Mouse (Mus musculus): Measurements from ENCODE around the gene Ccdc114. TPM values are rescaled to one million over a fixed set of nuclear protein-coding genes. Genes with fewer than 3 reads are reported as not detected.

Gene Ccdc114
- total and polyA plus RNA-seq, 3 experiments: 0.07 to 0.22 TPM; not detected in 1

DNA sequence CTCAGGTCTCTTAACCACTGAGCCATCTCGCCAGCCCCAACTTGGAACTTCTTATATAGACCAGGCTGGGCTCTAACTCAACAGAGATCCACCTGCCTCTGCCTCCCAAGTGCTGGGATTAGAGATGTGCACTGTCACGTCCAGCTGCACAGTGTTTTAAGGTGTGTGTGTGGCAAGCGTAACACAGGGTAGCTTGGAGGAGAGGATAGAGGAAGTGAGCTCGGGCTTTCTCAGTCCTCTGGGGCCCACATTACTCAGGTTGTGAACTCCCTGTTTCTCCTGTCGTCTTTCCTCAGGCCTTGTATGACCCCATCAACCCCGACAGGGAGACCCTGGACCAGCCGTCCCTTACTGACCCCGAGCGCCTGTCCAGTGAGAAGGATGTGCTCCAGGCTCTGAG lies 17.2 kb upstream of the Ccdc114 start:
- H3K4me3 ChIP-seq (ENCODE audit: low read depth, low read length): no peak overlapping the region
- TF ChIP-seq GATA1 (IDR thresholded peaks at IDR 0.05; ENCODE audit: borderline replicate concordance, low read length): no peak
- TF ChIP-seq TAL1 (conservative IDR thresholded peaks at IDR 0.05; ENCODE audit: low read depth, low read length): no peak
- TF ChIP-seq GATA2 (IDR thresholded peaks at IDR 0.05; ENCODE audit: borderline replicate concordance, low read depth, low read length): no peak
- no peak for TF ChIP-seq POLR2AphosphoS5 (IDR thresholded peaks at IDR 0.05; ENCODE audit: insufficient replicate concordance, low read depth, low read length)
- no peak for TF ChIP-seq CTCF (IDR thresholded peaks at IDR 0.05; ENCODE audit: low read depth, low read length)
- H3K36me3 ChIP-seq (replicated peaks): peaks cover 61% of the 10 kb centered on the region
- 0 out of 2 replicates have a peak, but pooled peaks cover 4% of the 10 kb centered on the region for H3K9me3 ChIP-seq (replicated peaks)
- peaks cover 3% of the 10 kb centered on the region; the same call in 1 of the 2 replicates for H3K4me1 ChIP-seq (ENCODE audit: insufficient read depth, low read depth, low read length)
- no peaks in the 10 kb centered on the region for H3K27me3 ChIP-seq (ENCODE audit: insufficient read depth, low read length)
- ATAC-seq (ENCODE audit: extremely low read depth, insufficient number of reproducible peaks, low FRiP score, poor library complexity, severe bottlenecking) (no peak), DNase-seq (ENCODE audit: low spot score) (no peak)

DNA sequence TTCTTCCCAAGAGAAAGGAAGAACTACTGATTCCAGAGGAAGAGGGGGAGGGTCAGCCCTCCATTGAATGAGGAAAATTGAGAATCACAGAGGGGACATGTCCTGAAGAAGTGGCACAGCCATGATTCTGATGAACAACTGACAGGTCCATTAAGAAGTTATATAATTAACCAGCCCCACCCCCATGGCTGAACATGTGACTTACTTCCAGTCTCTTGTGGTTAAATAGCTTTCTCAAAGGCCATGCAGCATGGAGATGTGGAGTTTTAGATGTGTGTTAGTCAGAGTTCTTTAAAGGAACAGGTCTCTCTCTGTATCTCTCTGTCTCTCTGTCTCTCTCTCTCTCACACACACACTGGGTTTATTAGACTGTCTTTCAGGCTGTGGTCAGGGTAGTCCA lies 15.5 kb upstream of the Ccdc114 start:
- Histone ChIP-seq H3K4me3 (ENCODE audit: low read depth, low read length) (no peak overlapping the region), H3K36me3 (replicated peaks) (peaks cover 64% of the 10 kb centered on the region), H3K27me3 (ENCODE audit: insufficient read depth, low read length) (no peaks in the 10 kb centered on the region), H3K9me3 (replicated peaks) (0 out of 2 replicates have a peak, but pooled peaks cover 4% of the 10 kb centered on the region), H3K4me1 (ENCODE audit: insufficient read depth, low read depth, low read length) (no peaks in the 10 kb centered on the region)
- TF ChIP-seq CTCF (IDR thresholded peaks at IDR 0.05; ENCODE audit: low read depth, low read length) (no peak), TAL1 (conservative IDR thresholded peaks at IDR 0.05; ENCODE audit: low read depth, low read length) (no peak), GATA2 (IDR thresholded peaks at IDR 0.05; ENCODE audit: borderline replicate concordance, low read depth, low read length) (no peak), POLR2AphosphoS5 (IDR thresholded peaks at IDR 0.05; ENCODE audit: insufficient replicate concordance, low read depth, low read length) (no peak), GATA1 (IDR thresholded peaks at IDR 0.05; ENCODE audit: borderline replicate concordance, low read length) (no peak)
- DNase-seq (ENCODE audit: low spot score) (no peak), ATAC-seq (ENCODE audit: extremely low read depth, insufficient number of reproducible peaks, low FRiP score, poor library complexity, severe bottlenecking) (no peak)

- Histone ChIP-seq H3K4me1 (ENCODE audit: insufficient read depth, low read depth, low read length) (no peaks in the 10 kb centered on the region), H3K9me3 (replicated peaks) (no peaks in the 10 kb centered on the region), H3K36me3 (replicated peaks) (peaks cover 70% of the 10 kb centered on the region), H3K4me3 (ENCODE audit: low read depth, low read length) (no peak overlapping the region), H3K27me3 (ENCODE audit: insufficient read depth, low read length) (no peaks in the 10 kb centered on the region)
- no peak for TF ChIP-seq GATA1 (IDR thresholded peaks at IDR 0.05; ENCODE audit: borderline replicate concordance, low read length)
- no peak for TF ChIP-seq POLR2AphosphoS5 (IDR thresholded peaks at IDR 0.05; ENCODE audit: insufficient replicate concordance, low read depth, low read length)
- no peak for TF ChIP-seq CTCF (IDR thresholded peaks at IDR 0.05; ENCODE audit: low read depth, low read length)
- TF ChIP-seq GATA2 (IDR thresholded peaks at IDR 0.05; ENCODE audit: borderline replicate concordance, low read depth, low read length): no peak
- no peak for TF ChIP-seq TAL1 (conservative IDR thresholded peaks at IDR 0.05; ENCODE audit: low read depth, low read length)
- ATAC-seq (ENCODE audit: extremely low read depth, insufficient number of reproducible peaks, low FRiP score, poor library complexity, severe bottlenecking) (no peak), DNase-seq (ENCODE audit: low spot score) (no peak)
Observed at GRCm38 (mm10) chr7:45909145-45909544, 14.7 kb upstream of the Ccdc114 start.

DNA sequence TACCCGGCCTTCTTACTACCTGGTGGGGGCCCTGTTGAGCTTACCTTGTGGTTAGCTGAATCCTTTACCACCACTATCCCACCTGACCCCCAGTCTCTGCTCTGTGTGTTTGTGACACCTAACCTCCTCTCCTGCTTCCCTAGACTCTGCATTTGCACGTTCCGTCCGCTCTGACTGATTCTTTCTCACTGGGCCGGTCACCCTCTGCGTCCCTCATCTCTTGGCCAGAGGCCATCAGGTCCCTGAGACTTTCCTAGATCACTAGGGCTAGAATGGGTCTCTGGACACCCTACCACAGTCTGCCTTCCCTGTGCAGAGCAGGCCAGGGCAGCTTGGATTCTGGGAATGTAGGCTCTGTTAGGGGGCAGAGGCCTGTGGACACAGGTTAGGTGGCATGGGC lies 9.8 kb upstream of the Ccdc114 start:
- Histone ChIP-seq H3K36me3 (replicated peaks) (peaks cover 58% of the 10 kb centered on the region), H3K4me1 (ENCODE audit: insufficient read depth, low read depth, low read length) (no peaks in the 10 kb centered on the region), H3K4me3 (ENCODE audit: low read depth, low read length) (no peak overlapping the region), H3K27me3 (ENCODE audit: insufficient read depth, low read length) (peaks cover 1% of the 10 kb centered on the region; the same call in 1 of the 2 replicates), H3K9me3 (replicated peaks) (no peaks in the 10 kb centered on the region)
- ATAC-seq (ENCODE audit: extremely low read depth, insufficient number of reproducible peaks, low FRiP score, poor library complexity, severe bottlenecking): no peak
- no peak for DNase-seq (ENCODE audit: low spot score)
- TF ChIP-seq POLR2AphosphoS5 (IDR thresholded peaks at IDR 0.05; ENCODE audit: insufficient replicate concordance, low read depth, low read length): no peak
- TF ChIP-seq GATA1 (IDR thresholded peaks at IDR 0.05; ENCODE audit: borderline replicate concordance, low read length): no peak
- TF ChIP-seq CTCF (IDR thresholded peaks at IDR 0.05; ENCODE audit: low read depth, low read length): no peak

DNA sequence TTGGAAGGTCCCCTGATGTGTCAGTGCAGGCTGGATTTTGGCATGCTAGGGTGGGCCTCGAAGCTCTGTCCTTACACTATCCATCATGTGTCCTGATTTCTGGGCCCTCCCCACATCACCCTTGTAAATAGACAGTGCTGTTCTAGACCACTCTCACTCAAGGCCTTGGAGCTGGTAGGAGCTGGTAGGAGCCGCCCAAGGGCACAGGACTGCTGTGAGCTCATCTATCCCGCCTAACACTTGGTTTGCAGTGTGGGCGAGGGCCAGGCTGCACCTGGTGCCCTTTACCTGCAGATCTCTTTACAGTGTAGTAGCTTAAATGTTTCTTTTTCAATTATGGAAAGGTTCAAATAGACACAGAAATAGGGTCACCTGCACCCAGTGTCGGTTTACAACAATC lies 8.9 kb upstream of the Ccdc114 start:
- DNase-seq (ENCODE audit: low spot score) (no peak), ATAC-seq (ENCODE audit: extremely low read depth, insufficient number of reproducible peaks, low FRiP score, poor library complexity, severe bottlenecking) (no peak)
- Histone ChIP-seq H3K9me3 (replicated peaks) (no peaks in the 10 kb centered on the region), H3K4me3 (ENCODE audit: low read depth, low read length) (no peak overlapping the region), H3K4me1 (ENCODE audit: insufficient read depth, low read depth, low read length) (no peaks in the 10 kb centered on the region), H3K27me3 (ENCODE audit: insufficient read depth, low read length) (peaks cover 5% of the 10 kb centered on the region), H3K36me3 (replicated peaks) (peaks cover 48% of the 10 kb centered on the region)
- TF ChIP-seq TAL1 (conservative IDR thresholded peaks at IDR 0.05; ENCODE audit: low read depth, low read length): no peak
- no peak for TF ChIP-seq GATA1 (IDR thresholded peaks at IDR 0.05; ENCODE audit: borderline replicate concordance, low read length)
- TF ChIP-seq GATA2 (IDR thresholded peaks at IDR 0.05; ENCODE audit: borderline replicate concordance, low read depth, low read length): no peak
- TF ChIP-seq POLR2AphosphoS5 (IDR thresholded peaks at IDR 0.05; ENCODE audit: insufficient replicate concordance, low read depth, low read length): no peak
- no peak for TF ChIP-seq CTCF (IDR thresholded peaks at IDR 0.05; ENCODE audit: low read depth, low read length)

- Histone ChIP-seq H3K9me3 (replicated peaks) (no peaks in the 10 kb centered on the region), H3K4me1 (ENCODE audit: insufficient read depth, low read depth, low read length) (peaks cover 12% of the 10 kb centered on the region), H3K4me3 (ENCODE audit: low read depth, low read length) (no peak overlapping the region), H3K36me3 (replicated peaks) (peaks cover 37% of the 10 kb centered on the region), H3K27me3 (ENCODE audit: insufficient read depth, low read length) (peaks cover 12% of the 10 kb centered on the region)
- TF ChIP-seq GATA1 (IDR thresholded peaks at IDR 0.05; ENCODE audit: borderline replicate concordance, low read length) (no peak), CTCF (IDR thresholded peaks at IDR 0.05; ENCODE audit: low read depth, low read length) (no peak), POLR2AphosphoS5 (IDR thresholded peaks at IDR 0.05; ENCODE audit: insufficient replicate concordance, low read depth, low read length) (no peak), GATA2 (IDR thresholded peaks at IDR 0.05; ENCODE audit: borderline replicate concordance, low read depth, low read length) (no peak)
- no peak for DNase-seq (ENCODE audit: low spot score)
- ATAC-seq (ENCODE audit: extremely low read depth, insufficient number of reproducible peaks, low FRiP score, poor library complexity, severe bottlenecking): no peak
Observed at GRCm38 (mm10) chr7:45916056-45917003, 7.5 kb upstream of the Ccdc114 start.

Data from G1E (cell line).